Mouse (Mus musculus) stomach, postnatal 0 days (tissue): ENCODE measurements around the gene Tpcn1.

Experiments
- CTCF ChIP-seq: IDR thresholded peaks from 2 replicates; pipeline ENCODE4 v1.5.1; 2016; ENCODE audit warnings: antibody characterized with exemption, low read depth, mild to moderate bottlenecking, moderate library complexity
- EP300 ChIP-seq: optimal IDR thresholded peaks from 2 replicates; pipeline ENCODE3; 2016; ENCODE audit warnings: antibody characterized with exemption

DNA sequence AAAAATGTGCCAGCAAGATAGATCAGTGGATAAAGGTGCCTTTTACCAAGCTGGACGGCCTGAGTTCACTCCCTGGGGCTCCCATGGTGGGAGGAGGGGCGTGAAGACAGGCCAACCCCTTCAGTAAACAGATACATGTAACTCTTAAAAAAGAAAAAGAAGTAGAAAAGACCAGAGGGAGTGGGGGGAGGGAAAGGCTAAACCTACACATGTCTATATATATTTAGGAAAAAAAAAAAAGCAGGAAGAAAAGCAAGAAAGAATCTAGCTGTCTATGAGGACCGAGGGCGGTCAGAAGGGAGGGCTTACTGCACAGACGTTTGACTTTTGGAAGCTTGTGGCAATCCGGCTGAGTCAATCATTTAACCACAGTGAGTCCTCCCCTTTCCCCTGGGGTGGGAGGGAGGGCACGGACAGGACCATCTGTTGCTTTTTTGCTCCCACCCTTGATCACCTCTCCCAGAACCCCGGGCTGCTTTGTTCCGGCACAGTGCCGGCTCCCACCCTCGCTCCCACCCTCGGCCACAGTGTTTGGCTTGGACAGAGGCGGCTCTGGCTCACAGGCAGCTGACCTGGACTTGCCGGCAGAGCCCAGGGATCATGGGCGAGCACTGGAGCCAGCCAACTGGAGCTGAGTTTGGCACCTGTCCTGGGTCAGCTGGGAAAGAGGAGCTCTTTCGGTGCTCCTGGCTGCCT lies 27.7 kb downstream of the Tpcn1 start:
- no peak for TF ChIP-seq CTCF
- no peak for TF ChIP-seq EP300
